ENCODE assay signal across 8 mouse cellular contexts in genomic region chr16:20908467-20909351, GRCm38 (mm10).
A peak's percentile ranks its signal among the peaks of the same experiment; 100 is the strongest.
DNase-seq lines count a peak whose midpoint lies in the region; ATAC-seq and TF ChIP-seq lines count a peak whose summit lies in the region.
"Not testable (repeated sequence)": the region's sequence is repeated elsewhere in the genome, so short reads cannot be mapped to it uniquely, and the experiment has no call there.

No protein-coding gene starts in this region.

- H3K27me3 ChIP-seq in forebrain, embryonic 12.5 days; hindbrain, embryonic 11.5 days (ENCODE audit: control insufficient read depth, insufficient read depth, low read length); limb, embryonic 10.5 days (ENCODE audit: low read depth, poor library complexity, severe bottlenecking): not testable (repeated sequence)

- H3K4me1 ChIP-seq in bone marrow macrophage, adult 2 months (ENCODE audit: control insufficient read depth, insufficient read depth, low read length); forebrain, embryonic 12.5 days; hindbrain, embryonic 11.5 days (replicated peaks; ENCODE audit: control insufficient read depth, insufficient read depth, low read length); limb, embryonic 10.5 days: not testable (repeated sequence)

- H3K36me3 ChIP-seq in forebrain, embryonic 12.5 days (replicated peaks); hindbrain, embryonic 11.5 days (ENCODE audit: control insufficient read depth, insufficient read depth, low read length); limb, embryonic 10.5 days: not testable (repeated sequence)

- peak; percentile 18 for DNase-seq in hindbrain, embryonic 11.5 days (ENCODE audit: low spot score)
- peak; percentile 72 for DNase-seq in kidney, adult 9 months
- DNase-seq in limb, embryonic 10.5 days (ENCODE audit: low spot score): peak; percentile 34
- DNase-seq in ovary, postnatal 36 days (ENCODE audit: low spot score): peak; percentile 8
- peak; percentile 55 for DNase-seq in yolk sac, embryonic 10.5 days (ENCODE audit: low spot score)

- TF ChIP-seq CTCF in bone marrow macrophage, adult 2 months (IDR thresholded peaks at IDR 0.05; ENCODE audit: low read depth, low read length): 0 out of 2 replicates have a peak, but pooled peaks have one; percentile 18

- not testable (repeated sequence) for H3K4me2 ChIP-seq in forebrain, embryonic 12.5 days; hindbrain, embryonic 11.5 days (replicated peaks; ENCODE audit: low read depth, low read length)

- H3K4me3 ChIP-seq in bone marrow macrophage, adult 2 months (ENCODE audit: insufficient read depth, low read length); forebrain, embryonic 12.5 days (replicated peaks); hindbrain, embryonic 11.5 days (ENCODE audit: low read depth, low read length); limb, embryonic 10.5 days: not testable (repeated sequence)

- TF ChIP-seq POLR2A in bone marrow macrophage, adult 2 months (IDR thresholded peaks at IDR 0.05; ENCODE audit: borderline replicate concordance, low read depth, low read length): not testable (repeated sequence)

- H3K9me3 ChIP-seq in forebrain, embryonic 12.5 days; hindbrain, embryonic 11.5 days (ENCODE audit: control insufficient read depth, low read length); limb, embryonic 10.5 days (replicated peaks): not testable (repeated sequence)

- not testable (repeated sequence) for H3K27ac ChIP-seq in bone marrow macrophage, adult 2 months (ENCODE audit: insufficient read depth, low read depth, low read length); forebrain, embryonic 12.5 days; hindbrain, embryonic 11.5 days (ENCODE audit: low read depth, low read length); limb, embryonic 10.5 days

- ATAC-seq in forebrain, embryonic 12.5 days (ENCODE audit: low FRiP score): 0 out of 2 replicates have a peak, but pooled peaks have one; percentile 46
- ATAC-seq in hindbrain, embryonic 11.5 days (ENCODE audit: low FRiP score): 0 out of 2 replicates have a peak, but pooled peaks have one; percentile 43
- ATAC-seq in megakaryocyte progenitor cell, adult 5-6 weeks (replicated peaks; ENCODE audit: poor library complexity): peak; percentile 92

- 43% methylated on average over 18 of the region's 18 CpGs for WGBS in forebrain, embryonic 12.5 days
- WGBS in hindbrain, embryonic 11.5 days: 42% methylated on average over 16 of the region's 18 CpGs
- 43% methylated on average over 18 of the region's 18 CpGs for WGBS in limb, embryonic 10.5 days

- not testable (repeated sequence) for H3K9ac ChIP-seq in forebrain, embryonic 12.5 days; hindbrain, embryonic 11.5 days (ENCODE audit: low read depth, low read length)

Comparison
In these comparisons a context has a peak if more than half of its experiments do, and no peak if none do; other contexts are left out.
1. DNase-seq: peak in every context shown above with its lines; median percentile 72 in kidney, adult 9 months; 55 in yolk sac, embryonic 10.5 days; 34 in limb, embryonic 10.5 days; 18 in hindbrain, embryonic 11.5 days; 8 in ovary, postnatal 36 days.